Mouse (Mus musculus) gastrocnemius, postnatal 14 days (tissue): ENCODE data around the gene Lin7a. TPM values are rescaled to one million over a fixed set of nuclear protein-coding genes. Genes with fewer than 3 reads are reported as not detected.

Experiments
- DNase-seq: peaks from one replicate; pipeline ENCODE4 v3.0.0; 2021; ENCODE audit warnings: mixed read lengths
- intact Hi-C: fragments of 180-260 bp; cut with DNase I; formaldehyde crosslinking; loops from one replicate; pipeline ENCODE4 v1.15.1; 2025; ENCODE audit warnings: low total_unique reads
- long read RNA-seq, 2 experiments: library from polyadenylated mRNA; stranded (forward); transcript quantifications; one replicate each; pipeline ENCODE4 v2.0.0; 2021
- total RNA-seq, 2 experiments: library from RNA; stranded (reverse); gene quantifications; 2 replicates each; pipeline ENCODE4 v1.2.3; 2021

Lin7a gene
- 1 to 10 TPM; 1.9 to 3.8 TPM for total RNA-seq
- long read RNA-seq, experiment 1, partial matches to known transcripts: 0 of 3 reads
- long read RNA-seq, experiment 1, other reads (novel, unspliced or antisense): 3 of 3 reads
- long read RNA-seq, experiment 2: 0 reads

DNA sequence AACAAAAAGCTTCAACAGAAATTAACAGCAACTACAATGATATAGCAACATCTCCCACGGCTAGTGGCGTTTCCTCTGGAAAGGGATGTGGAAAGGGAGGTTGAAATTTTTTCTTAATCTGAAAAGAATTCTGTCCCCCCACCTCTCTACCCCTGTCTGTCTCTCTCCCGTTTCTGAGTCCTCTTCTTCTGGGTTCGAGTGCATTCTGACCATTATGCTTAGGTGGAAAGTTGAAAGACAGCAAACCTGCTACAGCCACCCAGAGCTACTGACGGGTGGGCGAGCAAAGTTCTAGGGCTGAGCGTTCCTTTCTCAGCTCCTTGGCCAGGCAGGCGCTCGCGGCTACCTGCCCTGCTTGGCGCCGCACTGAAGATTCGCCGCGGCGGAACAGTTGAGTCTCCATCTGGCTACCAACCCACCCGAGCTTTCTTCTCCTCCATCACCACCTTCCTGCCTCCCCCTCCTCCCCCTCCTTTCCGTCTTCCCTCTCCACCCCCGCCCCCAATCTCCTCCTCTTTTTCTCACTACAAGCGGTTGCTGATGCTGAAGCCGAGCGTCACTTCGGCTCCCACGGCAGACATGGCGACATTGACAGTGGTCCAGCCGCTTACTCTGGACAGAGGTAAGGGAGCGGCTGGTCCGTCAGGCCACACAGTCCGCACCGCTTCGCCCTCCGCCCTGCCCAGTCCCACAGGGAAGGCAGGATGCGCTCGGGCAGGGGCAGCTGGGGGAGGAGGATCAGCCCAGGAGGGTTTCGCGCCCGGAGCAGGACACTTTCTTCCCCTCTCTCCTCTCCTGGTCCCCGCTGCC is at the start of gene Lin7a:
TSS of gene Lin7a (plus strand) at position 366 of the 810 bp plus-strand sequence.
- DNase-seq: no peak
- intact Hi-C loops: no loop called here

DNA sequence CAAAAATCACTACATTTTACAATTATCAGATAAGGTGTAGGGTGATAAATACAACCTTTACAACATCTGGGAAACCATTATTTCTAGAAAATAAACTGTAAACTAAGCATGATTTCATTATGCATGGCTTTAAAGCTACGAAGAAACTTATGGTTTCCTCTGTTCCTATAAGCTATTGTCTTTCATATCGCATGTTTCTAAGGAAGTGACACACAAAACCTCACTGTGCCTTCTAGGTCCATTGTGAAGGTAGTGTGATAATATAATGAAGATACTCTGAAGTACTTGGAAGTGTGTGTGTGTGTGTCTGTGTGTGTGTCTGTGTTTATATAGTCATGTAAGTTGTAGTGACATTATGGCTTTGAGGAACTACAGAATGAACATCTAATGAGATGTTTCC is 49.8 kb upstream of the Lin7a start:
- intact Hi-C loops: no loop called here
- DNase-seq: no peak

DNA sequence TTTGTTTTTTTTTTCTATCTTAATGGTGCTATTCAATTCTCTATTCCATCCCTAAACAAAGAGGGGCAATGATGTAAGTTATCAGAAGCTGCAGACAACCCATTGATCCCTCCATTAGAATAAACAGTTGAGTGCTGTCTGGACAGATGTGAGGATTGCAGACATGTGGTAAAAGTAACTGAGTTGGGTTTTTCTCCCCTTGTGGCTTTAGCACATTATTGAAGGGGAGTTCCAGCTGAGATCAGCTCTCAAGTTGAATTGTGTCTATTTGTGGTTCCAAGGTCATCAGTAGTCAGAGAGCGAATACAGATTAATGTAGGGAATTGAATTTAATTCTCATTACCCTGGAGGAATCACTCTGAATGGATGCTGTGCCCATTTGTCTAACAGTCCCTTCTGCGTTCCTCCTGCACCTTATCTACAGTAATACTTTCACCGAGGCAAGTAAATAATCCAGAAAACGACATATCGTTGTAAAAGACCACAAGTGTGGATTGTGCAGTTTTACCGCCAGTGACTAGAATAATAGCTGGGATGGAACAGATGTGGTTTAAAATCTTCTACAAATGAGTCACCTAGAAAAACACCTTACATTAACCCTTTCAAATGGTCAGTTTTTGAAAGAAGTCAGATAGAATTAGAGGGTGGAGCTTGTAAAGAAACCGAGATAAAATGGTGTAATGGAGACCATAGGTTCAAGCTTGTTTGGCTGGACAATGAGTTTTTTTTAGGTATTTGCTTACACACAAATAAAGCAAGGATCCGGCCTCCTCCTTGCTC is 48.9 kb upstream of the Lin7a start:
- intact Hi-C loops: no loop called here

DNA sequence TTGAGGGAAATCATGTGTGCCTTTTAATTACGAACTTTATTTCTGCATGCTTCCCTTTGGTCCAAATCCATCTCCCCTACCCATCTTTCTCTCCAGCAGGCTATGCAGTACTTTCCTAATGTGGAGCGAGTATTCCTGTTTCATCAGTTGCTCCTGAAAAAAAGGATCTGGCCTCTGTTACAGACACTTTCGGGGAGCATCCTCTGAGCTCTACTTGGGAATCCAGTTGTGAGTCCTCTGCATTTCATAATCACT is 48.4 kb upstream of the Lin7a start:
- intact Hi-C loops: no loop called here
- DNase-seq: no peak

More for the DNA sequence above, 48.9 kb upstream of the Lin7a start:
- DNase-seq: no peak

DNA sequence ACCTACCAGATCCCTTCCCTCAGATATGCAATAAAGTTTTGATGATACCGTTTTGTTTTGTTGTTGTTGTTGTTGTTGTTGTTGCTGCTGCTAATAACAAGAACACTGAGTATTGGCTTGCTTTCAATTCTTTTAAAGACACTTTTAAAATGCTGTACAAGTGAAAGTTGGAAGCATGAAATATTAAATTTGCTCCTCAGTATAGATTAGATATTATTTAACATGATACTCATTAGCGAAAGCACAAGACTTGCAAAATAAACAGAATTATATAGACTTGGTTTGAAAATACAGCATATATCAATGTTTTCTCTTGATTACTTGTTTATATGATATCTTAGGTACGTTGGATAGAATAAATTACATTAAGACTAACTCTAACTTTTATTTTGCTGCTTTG is 47.7 kb upstream of the Lin7a start:
- intact Hi-C loops: no loop called here
- DNase-seq: no peak

DNA sequence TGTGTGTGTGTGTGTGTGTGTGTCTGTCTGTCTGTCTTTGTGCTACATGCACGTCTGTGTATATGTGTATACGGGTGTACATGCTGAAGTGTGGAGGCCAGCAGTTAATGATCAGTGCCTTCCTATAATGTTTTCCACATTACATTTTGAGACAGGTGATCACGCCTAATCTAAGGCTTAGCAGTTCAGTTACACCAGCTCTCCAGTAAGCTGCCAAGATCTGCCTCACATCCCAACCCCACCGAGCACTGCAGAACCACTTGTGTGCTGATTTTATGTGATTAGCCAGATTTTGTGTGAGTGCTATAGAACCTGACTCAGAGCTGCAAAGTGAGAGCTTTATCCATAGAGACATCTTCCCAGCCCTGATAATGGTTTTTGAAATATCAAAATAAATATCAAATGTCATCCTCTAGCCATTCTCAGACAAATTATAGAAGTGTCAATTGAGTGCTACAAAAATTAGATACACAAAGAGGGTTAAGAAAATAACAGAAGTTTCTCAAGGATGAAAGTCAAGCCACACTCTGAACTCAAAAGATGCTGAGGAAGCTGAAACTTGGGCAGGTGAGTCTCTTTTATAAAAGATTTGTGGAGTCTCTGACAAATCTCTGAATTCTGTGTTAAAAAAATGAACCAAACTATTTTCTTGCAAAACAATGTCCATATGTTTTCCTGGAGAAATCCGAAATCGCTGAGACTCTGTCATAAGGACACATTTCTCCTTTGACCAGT is 46.7 kb upstream of the Lin7a start:
- intact Hi-C loops: no loop called here
- DNase-seq: no peak

DNA sequence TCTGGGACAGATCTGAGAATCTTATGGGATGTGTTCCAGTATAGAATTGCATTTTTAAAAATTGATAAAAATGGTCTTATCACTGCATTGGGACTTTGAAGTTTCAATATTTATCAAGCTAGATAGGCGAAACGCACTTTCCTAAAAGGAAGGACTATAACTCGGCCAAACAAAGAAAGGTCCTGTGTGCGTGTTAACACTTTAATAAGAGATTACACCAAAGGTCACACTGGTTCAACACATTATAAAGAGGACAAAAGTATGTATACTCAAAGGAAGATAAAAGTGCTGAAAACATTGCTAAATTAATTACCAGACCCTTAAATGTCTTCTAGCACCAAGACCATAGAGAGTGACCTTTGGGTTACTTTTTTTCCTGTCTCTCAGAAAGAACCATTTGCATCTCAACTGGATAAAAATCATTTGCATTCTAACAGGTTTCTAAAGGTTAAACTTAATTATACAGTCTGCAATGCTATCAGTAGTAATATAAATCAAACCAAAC is 46.1 kb upstream of the Lin7a start:
- intact Hi-C loops: no loop called here

DNA sequence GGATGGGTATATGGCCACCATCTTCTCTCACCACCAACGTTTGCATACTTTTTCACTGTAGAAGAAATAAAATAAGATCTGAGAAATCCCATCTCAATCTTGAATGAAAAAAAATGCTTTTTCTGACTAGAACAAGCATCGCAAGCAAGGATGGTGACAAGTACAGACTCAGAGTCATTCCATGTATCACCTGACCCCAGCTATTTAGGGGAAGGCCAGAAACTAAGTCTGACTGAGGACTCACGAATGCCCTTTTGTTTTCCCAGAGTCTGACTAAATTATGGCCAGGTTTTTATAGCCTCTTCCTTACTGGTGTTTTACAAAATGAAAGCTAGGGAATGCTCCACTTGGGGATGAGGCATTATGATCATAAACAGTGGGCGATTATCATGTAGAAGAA is 45.6 kb upstream of the Lin7a start:
- DNase-seq: no peak
- intact Hi-C loops: no loop called here

More for the DNA sequence above, 46.1 kb upstream of the Lin7a start:
- DNase-seq: no peak

DNA sequence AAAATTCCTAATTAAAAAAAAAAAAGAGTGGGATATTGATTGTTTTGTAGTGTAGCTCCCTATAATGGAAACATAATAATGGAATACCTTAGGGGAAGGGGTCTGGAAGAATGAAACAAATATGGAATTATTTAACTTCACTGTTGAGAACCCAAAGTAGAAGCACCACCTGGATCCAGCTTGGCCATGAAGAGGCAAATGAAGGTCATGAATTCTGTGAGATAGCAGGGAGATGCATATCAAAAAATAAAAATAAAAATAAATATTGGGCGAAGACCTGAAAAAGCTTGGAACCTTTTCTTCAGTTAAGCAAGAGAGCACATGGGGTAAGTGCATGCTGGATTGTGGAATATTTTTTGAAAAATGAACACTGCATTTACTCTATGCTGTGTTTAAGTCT is 43.6 kb upstream of the Lin7a start:
- intact Hi-C loops: no loop called here
- no peak for DNase-seq

DNA sequence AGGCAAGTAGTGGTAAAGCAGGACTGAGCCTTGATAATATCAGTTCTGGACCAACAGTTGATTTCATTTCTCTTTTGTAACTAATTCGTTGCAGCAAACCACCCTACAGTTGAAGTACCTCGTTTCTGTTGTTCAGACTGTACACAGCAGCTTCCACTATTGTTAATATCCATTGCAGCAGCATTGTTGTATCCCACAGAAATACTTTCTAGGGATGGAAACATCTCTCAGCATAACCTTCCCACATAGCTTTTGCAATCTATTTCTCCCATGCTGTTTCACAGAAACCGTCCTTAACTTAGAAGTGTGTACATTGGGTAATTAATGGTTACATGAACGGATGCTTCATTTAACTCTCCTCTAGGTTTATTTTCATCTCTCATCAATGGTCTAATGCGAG is 42.7 kb upstream of the Lin7a start:
- no peak for DNase-seq

DNA sequence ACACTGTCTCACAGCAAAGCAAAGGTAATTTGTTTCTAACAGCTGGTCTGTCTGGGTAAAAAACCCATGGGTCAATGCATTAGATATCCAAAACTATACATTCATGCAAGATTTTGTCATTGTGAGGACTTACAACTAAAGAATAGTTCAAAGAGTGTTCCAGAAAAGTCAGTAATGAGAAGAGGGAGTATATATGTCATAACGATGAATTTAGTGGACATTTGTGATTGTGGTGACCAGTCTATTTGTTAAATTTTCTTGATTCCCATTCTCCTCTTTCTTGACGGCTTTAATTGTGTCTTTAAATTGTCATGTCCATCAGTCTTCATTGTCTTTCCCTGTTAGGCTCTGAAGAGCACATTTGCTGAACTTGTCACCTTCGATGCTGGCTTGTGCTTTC is 42.1 kb upstream of the Lin7a start:
- no peak for DNase-seq
- intact Hi-C loops: no loop called here

More for the DNA sequence above, 42.7 kb upstream of the Lin7a start:
- intact Hi-C loops: no loop called here

DNA sequence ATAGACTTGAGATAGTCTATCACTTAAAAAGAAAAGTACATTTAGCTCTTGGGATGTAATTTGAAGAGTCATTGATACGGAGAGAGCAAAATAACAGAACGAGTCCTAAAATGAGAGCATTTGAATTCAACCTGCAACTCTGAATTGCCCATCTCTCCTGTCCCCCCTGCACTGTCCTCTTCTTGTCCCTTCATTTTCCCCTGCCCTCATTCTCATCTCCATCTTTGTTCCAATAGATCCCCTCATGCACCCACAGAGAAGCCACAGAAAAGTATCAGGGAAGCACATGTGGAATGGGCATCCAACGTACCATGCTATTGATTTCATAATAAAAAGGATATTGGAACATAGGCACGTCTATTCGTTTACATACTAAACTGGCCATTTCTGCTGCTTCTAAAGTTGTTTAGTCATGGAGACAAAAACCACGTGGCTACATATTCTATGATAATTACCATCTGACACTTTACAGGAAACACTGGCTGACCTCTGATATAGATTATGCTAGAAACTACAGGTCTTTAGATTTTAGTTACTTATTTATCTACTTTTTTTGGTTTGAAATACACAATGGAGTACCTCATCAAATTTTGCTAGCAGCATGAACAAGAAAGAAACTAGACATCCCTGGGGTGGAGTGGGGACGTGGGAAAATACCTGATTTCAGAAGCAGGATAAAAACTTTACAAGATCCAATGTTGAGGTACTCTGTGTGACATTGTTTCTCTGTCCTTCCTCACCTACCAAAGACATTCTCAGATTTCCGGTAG is 41.2 kb upstream of the Lin7a start:
- intact Hi-C loops: no loop called here
- no peak for DNase-seq

DNA sequence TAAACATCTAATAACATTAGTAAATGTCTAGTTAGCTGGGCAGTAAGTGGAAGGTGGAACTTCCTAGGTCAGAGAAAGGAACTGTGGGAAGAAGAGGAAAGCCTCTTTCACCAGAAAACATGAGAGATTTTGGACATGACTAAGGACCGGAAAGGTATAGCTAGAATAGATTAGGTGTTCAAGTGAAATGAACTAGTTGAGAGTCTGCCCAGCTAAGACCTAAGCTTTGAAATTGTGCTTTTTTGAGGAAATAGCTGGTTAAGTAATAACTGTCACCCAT is 40.7 kb upstream of the Lin7a start:
- no peak for DNase-seq
- intact Hi-C loops: no loop called here

DNA sequence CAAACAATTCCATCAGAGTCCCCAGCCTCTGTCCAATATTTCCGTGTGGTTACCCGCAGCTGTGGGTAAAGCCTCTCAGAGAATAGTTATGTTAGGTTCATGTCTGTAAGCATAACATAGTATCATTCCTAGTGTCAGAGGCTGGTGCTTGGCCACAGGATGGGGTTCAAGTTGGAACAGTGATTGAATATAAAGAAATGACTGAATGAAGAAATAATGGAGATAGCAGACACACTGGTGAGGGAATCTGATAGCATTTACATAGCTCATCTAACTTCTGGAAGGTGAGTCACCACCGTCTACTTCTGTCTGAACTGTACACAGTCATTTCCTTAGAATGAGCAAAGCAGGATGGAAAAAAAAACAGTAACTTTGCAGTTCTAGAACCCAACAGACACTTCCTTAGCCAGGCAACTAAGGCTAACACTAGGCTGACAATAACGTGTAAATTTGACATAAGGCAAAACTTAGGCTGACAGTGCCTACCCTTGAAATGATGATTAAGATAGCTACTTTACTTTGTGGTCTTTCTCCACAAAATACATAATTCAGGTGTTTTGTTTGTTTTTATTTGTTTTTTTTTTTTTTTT is 40.0 kb upstream of the Lin7a start:
- no peak for DNase-seq
- intact Hi-C loops: no loop called here

DNA sequence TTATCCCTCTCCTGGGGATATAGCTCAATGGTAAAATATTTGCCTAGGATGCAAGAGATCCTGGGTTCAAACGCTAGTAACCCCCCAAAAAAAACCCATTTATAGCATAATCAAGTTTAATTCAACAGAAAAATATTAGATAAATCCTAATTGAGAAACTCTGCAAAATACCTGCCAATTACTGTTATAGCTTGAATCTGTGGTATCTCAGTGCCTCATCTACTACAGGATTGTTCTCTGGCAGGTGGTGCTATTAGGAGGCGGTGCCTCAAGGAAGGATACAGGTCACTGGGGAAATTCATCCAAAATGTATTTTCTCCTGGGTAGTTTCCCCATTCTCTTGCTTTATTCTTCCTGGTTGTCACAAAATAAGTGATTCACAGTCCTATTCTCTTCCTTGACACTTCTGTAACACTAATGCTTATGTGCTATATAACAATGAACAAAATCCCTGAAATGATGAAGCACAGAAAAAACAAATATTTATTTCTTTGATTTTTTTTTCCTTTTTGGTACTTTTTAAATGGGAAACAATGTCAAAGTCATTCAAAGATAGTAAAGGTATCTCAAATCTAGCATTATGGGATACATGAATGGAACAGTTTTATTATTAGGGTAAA is 38.9 kb upstream of the Lin7a start:
- DNase-seq: no peak
- intact Hi-C loops: no loop called here

DNA sequence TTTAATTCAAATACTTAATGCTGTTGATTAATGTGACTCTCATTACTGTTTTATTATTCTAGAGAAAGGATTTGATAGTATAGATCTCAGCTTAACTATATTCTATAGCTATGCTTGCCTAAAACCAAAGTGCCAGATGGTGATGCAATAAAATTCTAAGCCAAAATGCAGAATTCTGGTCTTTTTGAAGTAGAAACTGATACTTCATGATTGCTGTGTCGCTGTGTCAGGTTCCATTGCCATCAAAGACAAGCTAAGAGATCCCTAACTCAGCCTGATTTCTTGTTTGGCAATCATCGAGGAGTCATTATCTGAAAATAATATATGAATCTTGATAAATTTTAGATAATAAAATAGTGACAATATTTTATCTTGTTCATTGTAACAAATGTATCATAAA is 38.3 kb upstream of the Lin7a start:
- intact Hi-C loops: no loop called here
- DNase-seq: no peak

DNA sequence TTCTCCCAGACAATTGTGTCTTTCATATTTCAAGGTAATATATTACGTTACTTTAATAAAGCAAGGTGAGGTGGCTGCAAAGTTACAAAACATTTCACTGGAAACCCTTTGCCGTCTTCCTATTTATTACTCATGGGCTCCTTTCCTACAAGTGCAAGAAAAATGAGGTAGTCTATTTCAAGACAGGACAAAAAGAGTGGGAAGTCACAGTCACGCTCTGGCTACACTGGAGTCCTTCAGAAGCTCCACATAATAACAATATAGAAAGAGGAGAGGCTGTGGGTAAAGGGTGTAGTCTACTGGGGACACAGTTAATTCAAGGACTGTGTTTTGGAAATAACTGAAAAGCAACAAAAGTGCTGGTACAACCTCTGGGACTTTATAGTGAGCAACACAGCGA is 37.7 kb upstream of the Lin7a start:
- intact Hi-C loops: no loop called here
- no peak for DNase-seq

DNA sequence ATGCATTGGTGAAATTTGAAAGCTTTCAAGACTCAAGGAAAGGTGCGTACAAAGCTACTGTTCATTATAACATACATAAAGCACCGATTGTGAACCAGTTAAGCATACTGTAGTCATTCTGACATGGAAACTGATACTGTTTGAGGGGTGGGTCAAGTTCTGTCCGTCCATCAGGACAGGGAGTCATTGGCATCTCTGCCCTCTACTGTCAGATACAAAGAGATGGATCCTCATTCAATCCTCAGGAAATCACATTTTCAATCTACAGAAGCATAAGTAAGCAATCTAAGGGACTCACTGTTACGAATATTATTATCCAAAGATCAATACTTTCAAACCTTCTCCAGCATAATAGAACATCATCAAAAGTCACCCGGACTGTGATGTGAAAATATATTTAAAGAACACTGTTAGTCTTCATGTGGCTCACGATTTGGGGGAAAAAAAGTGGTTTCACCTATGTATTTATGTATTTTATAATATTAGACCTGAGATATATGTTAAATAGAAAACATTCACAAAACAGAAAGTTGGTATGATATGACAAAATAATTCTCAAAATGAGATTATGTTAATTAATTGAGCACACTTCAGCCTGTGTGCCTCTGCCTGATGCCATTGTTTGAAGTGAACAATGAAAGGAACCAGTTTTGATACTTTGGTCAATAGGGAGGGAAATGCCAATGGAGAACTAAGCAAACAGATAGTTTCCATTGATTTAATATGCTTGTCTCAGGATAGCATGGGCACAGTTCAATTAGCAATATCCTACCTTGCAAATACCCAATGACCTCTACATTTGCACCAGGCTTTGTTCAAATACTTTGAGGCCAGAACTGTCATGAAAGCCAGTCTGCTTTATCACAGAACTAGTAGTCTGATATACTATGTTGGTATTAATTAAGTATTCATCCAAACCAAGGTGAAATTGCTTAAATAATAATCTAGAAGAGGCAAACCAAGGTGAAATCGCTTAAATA is 36.8 kb upstream of the Lin7a start:
- DNase-seq: no peak
- intact Hi-C loops: no loop called here
